Mouse (Mus musculus): ENCODE data around the gene Plch2. TPM values are rescaled to one million over a fixed set of nuclear protein-coding genes. Genes with fewer than 3 reads are reported as not detected.
"Not testable (repeated sequence)": the region's sequence is repeated elsewhere in the genome, so short reads cannot be mapped to it uniquely, and the experiment has no call there.

Gene Plch2
- polyA plus RNA-seq, 1 experiment, result 28.1 TPM

GRCm38 (mm10) chr4:155084351-155084750 lies 27.8 kb upstream of the Plch2 start:
- Histone ChIP-seq H3K4me3 (ENCODE audit: low read depth, low read length) (peak overlapping the region; percentile 42), H3K27ac (ENCODE audit: insufficient read depth, low read depth, low read length) (peak overlapping the region; percentile 77), H3K36me3 (ENCODE audit: control insufficient read depth, insufficient read depth, low read length) (peaks cover 24% of the 10 kb centered on the region), H3K4me1 (ENCODE audit: control insufficient read depth, insufficient read depth, insufficient read length, low read length) (peaks cover 14% of the 10 kb centered on the region), H3K27me3 (ENCODE audit: control insufficient read depth, insufficient read depth, low read length) (no peaks in the 10 kb centered on the region)
- TF ChIP-seq CTCF (IDR thresholded peaks at IDR 0.05; ENCODE audit: extremely low read depth, insufficient read length, insufficient replicate concordance, low read depth, low read length) (no peak), POLR2A (IDR thresholded peaks at IDR 0.05; ENCODE audit: low read depth, low read length) (no peak)
- 30% methylated on average over 7 of the region's 7 CpGs for WGBS

GRCm38 (mm10) chr4:155083553-155083952 lies 27.0 kb upstream of the Plch2 start:
- TF ChIP-seq CTCF (IDR thresholded peaks at IDR 0.05; ENCODE audit: extremely low read depth, insufficient read length, insufficient replicate concordance, low read depth, low read length) (no peak), POLR2A (IDR thresholded peaks at IDR 0.05; ENCODE audit: low read depth, low read length) (no peak)
- Histone ChIP-seq H3K27ac (ENCODE audit: insufficient read depth, low read depth, low read length) (peak overlapping the region; percentile 77), H3K36me3 (ENCODE audit: control insufficient read depth, insufficient read depth, low read length) (peaks cover 29% of the 10 kb centered on the region), H3K27me3 (ENCODE audit: control insufficient read depth, insufficient read depth, low read length) (no peaks in the 10 kb centered on the region), H3K4me3 (ENCODE audit: low read depth, low read length) (peak overlapping the region; percentile 36), H3K4me1 (ENCODE audit: control insufficient read depth, insufficient read depth, insufficient read length, low read length) (peaks cover 14% of the 10 kb centered on the region)
- WGBS, result 36% methylated on average over 4 of the region's 4 CpGs

- Histone ChIP-seq H3K4me1 (ENCODE audit: control insufficient read depth, insufficient read depth, insufficient read length, low read length) (peaks cover 8% of the 10 kb centered on the region; the same call in 1 of the 2 replicates), H3K27ac (ENCODE audit: insufficient read depth, low read depth, low read length) (no peak overlapping the region), H3K36me3 (ENCODE audit: control insufficient read depth, insufficient read depth, low read length) (peaks cover 58% of the 10 kb centered on the region), H3K27me3 (ENCODE audit: control insufficient read depth, insufficient read depth, low read length) (no peaks in the 10 kb centered on the region), H3K4me3 (ENCODE audit: low read depth, low read length) (no peak overlapping the region)
- 65% methylated on average over 6 of the region's 6 CpGs for WGBS
- TF ChIP-seq POLR2A (IDR thresholded peaks at IDR 0.05; ENCODE audit: low read depth, low read length) (no peak), CTCF (IDR thresholded peaks at IDR 0.05; ENCODE audit: extremely low read depth, insufficient read length, insufficient replicate concordance, low read depth, low read length) (no peak)
Measured at GRCm38 (mm10) chr4:155079666-155080065, 23.1 kb upstream of the Plch2 start.

GRCm38 (mm10) chr4:155078808-155079207 lies 22.2 kb upstream of the Plch2 start:
- not testable (repeated sequence) for H3K4me1 ChIP-seq (ENCODE audit: control insufficient read depth, insufficient read depth, insufficient read length, low read length); H3K4me3 ChIP-seq (ENCODE audit: low read depth, low read length); H3K27me3 ChIP-seq (ENCODE audit: control insufficient read depth, insufficient read depth, low read length); H3K27ac ChIP-seq (ENCODE audit: insufficient read depth, low read depth, low read length)
- 81% methylated on average over 10 of the region's 10 CpGs for WGBS
- peaks cover 64% of the 10 kb centered on the region for H3K36me3 ChIP-seq (ENCODE audit: control insufficient read depth, insufficient read depth, low read length)

- Histone ChIP-seq H3K36me3 (ENCODE audit: control insufficient read depth, insufficient read depth, low read length) (peaks cover 74% of the 10 kb centered on the region), H3K4me3 (ENCODE audit: low read depth, low read length) (no peak overlapping the region), H3K27me3 (ENCODE audit: control insufficient read depth, insufficient read depth, low read length) (no peaks in the 10 kb centered on the region), H3K27ac (ENCODE audit: insufficient read depth, low read depth, low read length) (no peak overlapping the region), H3K4me1 (ENCODE audit: control insufficient read depth, insufficient read depth, insufficient read length, low read length) (no peaks in the 10 kb centered on the region)
- 71% methylated on average over 9 of the region's 9 CpGs for WGBS
- TF ChIP-seq POLR2A (IDR thresholded peaks at IDR 0.05; ENCODE audit: low read depth, low read length) (no peak), CTCF (IDR thresholded peaks at IDR 0.05; ENCODE audit: extremely low read depth, insufficient read length, insufficient replicate concordance, low read depth, low read length) (no peak)
Measured at GRCm38 (mm10) chr4:155076677-155077076, 20.1 kb upstream of the Plch2 start.

GRCm38 (mm10) chr4:155075813-155076212 lies 19.2 kb upstream of the Plch2 start:
- no peaks in the 10 kb centered on the region for H3K4me1 ChIP-seq (ENCODE audit: control insufficient read depth, insufficient read depth, insufficient read length, low read length)
- no peak overlapping the region for H3K27ac ChIP-seq (ENCODE audit: insufficient read depth, low read depth, low read length)
- TF ChIP-seq POLR2A (IDR thresholded peaks at IDR 0.05; ENCODE audit: low read depth, low read length) (no peak), CTCF (IDR thresholded peaks at IDR 0.05; ENCODE audit: extremely low read depth, insufficient read length, insufficient replicate concordance, low read depth, low read length) (no peak)
- no peak overlapping the region for H3K4me3 ChIP-seq (ENCODE audit: low read depth, low read length)
- peaks cover 79% of the 10 kb centered on the region for H3K36me3 ChIP-seq (ENCODE audit: control insufficient read depth, insufficient read depth, low read length)
- WGBS, result 88% methylated on average over 2 of the region's 2 CpGs
- no peaks in the 10 kb centered on the region for H3K27me3 ChIP-seq (ENCODE audit: control insufficient read depth, insufficient read depth, low read length)

GRCm38 (mm10) chr4:155075137-155075536 lies 18.6 kb upstream of the Plch2 start:
- Histone ChIP-seq H3K27me3 (ENCODE audit: control insufficient read depth, insufficient read depth, low read length) (no peaks in the 10 kb centered on the region), H3K36me3 (ENCODE audit: control insufficient read depth, insufficient read depth, low read length) (peaks cover 79% of the 10 kb centered on the region), H3K4me3 (ENCODE audit: low read depth, low read length) (no peak overlapping the region), H3K27ac (ENCODE audit: insufficient read depth, low read depth, low read length) (no peak overlapping the region), H3K4me1 (ENCODE audit: control insufficient read depth, insufficient read depth, insufficient read length, low read length) (no peaks in the 10 kb centered on the region)
- WGBS, result 90% methylated on average over 9 of the region's 9 CpGs
- TF ChIP-seq POLR2A (IDR thresholded peaks at IDR 0.05; ENCODE audit: low read depth, low read length), result no peak
- TF ChIP-seq CTCF (IDR thresholded peaks at IDR 0.05; ENCODE audit: extremely low read depth, insufficient read length, insufficient replicate concordance, low read depth, low read length), result no peak

GRCm38 (mm10) chr4:155074418-155074817 lies 17.8 kb upstream of the Plch2 start:
- Histone ChIP-seq H3K4me1 (ENCODE audit: control insufficient read depth, insufficient read depth, insufficient read length, low read length) (no peaks in the 10 kb centered on the region), H3K36me3 (ENCODE audit: control insufficient read depth, insufficient read depth, low read length) (peaks cover 77% of the 10 kb centered on the region), H3K27ac (ENCODE audit: insufficient read depth, low read depth, low read length) (no peak overlapping the region), H3K27me3 (ENCODE audit: control insufficient read depth, insufficient read depth, low read length) (no peaks in the 10 kb centered on the region), H3K4me3 (ENCODE audit: low read depth, low read length) (no peak overlapping the region)
- 78% methylated on average over 9 of the region's 9 CpGs for WGBS
- TF ChIP-seq CTCF (IDR thresholded peaks at IDR 0.05; ENCODE audit: extremely low read depth, insufficient read length, insufficient replicate concordance, low read depth, low read length), result no peak
- TF ChIP-seq POLR2A (IDR thresholded peaks at IDR 0.05; ENCODE audit: low read depth, low read length), result no peak
